Mouse (Mus musculus) liver, embryonic 13.5 days (tissue): ENCODE data around the gene Afap1l2. TPM values are rescaled to one million over a fixed set of nuclear protein-coding genes. Genes with fewer than 3 reads are reported as not detected.

Experiments
- ATAC-seq: fragments of 200-750 bp; cut with Nextera tagmentation; 2 replicates; pipeline ENCODE4 v1.8.0; 2017; ENCODE audit warnings: low read depth, mild to moderate bottlenecking, moderate number of reproducible peaks, moderate library complexity
- DNase-seq: peaks from one replicate; pipeline ENCODE4 v3.0.0; 2022
- H3K27ac ChIP-seq: fragments of 300-500 bp; sonication (generic); 2 replicates; pipeline ENCODE4 v1.5.1; 2015; ENCODE audit warnings: moderate library complexity, mild to moderate bottlenecking, inconsistent platforms
- H3K27me3 ChIP-seq: fragments of 300-500 bp; sonication (generic); 2 replicates; pipeline ENCODE4 v1.6.1; 2015; ENCODE audit warnings: mild to moderate bottlenecking, inconsistent platforms
- H3K36me3 ChIP-seq: fragments of 300-500 bp; sonication (generic); 2 replicates; pipeline ENCODE4 v1.6.1; 2015; ENCODE audit warnings: mild to moderate bottlenecking, inconsistent platforms
- H3K4me1 ChIP-seq: fragments of 300-500 bp; sonication (generic); replicated peaks from 2 replicates; pipeline ENCODE4 v1.6.1; 2015; ENCODE audit warnings: inconsistent platforms
- H3K4me2 ChIP-seq: fragments of 300-500 bp; sonication (generic); 2 replicates; pipeline ENCODE4 v1.6.1; 2015; ENCODE audit warnings: inconsistent platforms, mild to moderate bottlenecking, moderate library complexity
- H3K4me3 ChIP-seq: fragments of 300-500 bp; sonication (generic); replicated peaks from 2 replicates; pipeline ENCODE4 v1.5.1; 2015; ENCODE audit warnings: mild to moderate bottlenecking, inconsistent platforms
- H3K9ac ChIP-seq: fragments of 300-500 bp; sonication (generic); 2 replicates; pipeline ENCODE4 v1.6.1; 2015; ENCODE audit warnings: mild to moderate bottlenecking, inconsistent platforms
- H3K9me3 ChIP-seq: fragments of 300-500 bp; sonication (generic); replicated peaks from 2 replicates; pipeline ENCODE4 v1.6.1; 2016; ENCODE audit warnings: inconsistent platforms
- WGBS: fragments of 180-500 bp; shearing (Covaris S2); methylation state at CpG from one replicate; pipeline ENCODE4 v1.1.7; 2015; ENCODE audit not compliant: insufficient replicate concordance; 5-methylcytosine and 5-hydroxymethylcytosine counted together
- polyA plus RNA-seq: library from polyadenylated mRNA; unstranded; fragments of >200 nt; fragmentation: Nextera tagmentation; extraction: Ambion mirVana; gene quantifications from 2 replicates; pipeline ENCODE4 v1.2.1, GENCODE M21; 2015

Afap1l2 gene
- polyA plus RNA-seq, 1 experiment from 2014 or later: 0.96 TPM

- H3K27me3 ChIP-seq: no peaks in the 10 kb centered on the region
- no peak overlapping the region for H3K27ac ChIP-seq
- H3K9ac ChIP-seq: no peak overlapping the region
- no peak overlapping the region for H3K4me3 ChIP-seq
- no peaks in the 10 kb centered on the region for H3K9me3 ChIP-seq
- DNase-seq (no peak), ATAC-seq (no peak)
- 58% methylated on average over 17 of the region's 17 CpGs for WGBS
- no peaks in the 10 kb centered on the region for H3K4me1 ChIP-seq
- no peak overlapping the region for H3K4me2 ChIP-seq
- no peaks in the 10 kb centered on the region for H3K36me3 ChIP-seq
These were observed 99.4 kb downstream of the Afap1l2 start for GRCm38 (mm10) chr19:56908472-56909270.

- no peaks in the 10 kb centered on the region for H3K27me3 ChIP-seq
- H3K27ac ChIP-seq: no peak overlapping the region
- H3K4me1 ChIP-seq: no peaks in the 10 kb centered on the region
- WGBS: 27% methylated on average over 3 of the region's 3 CpGs
- no peak overlapping the region for H3K4me2 ChIP-seq
- no peak for DNase-seq
- no peak for ATAC-seq
- no peak overlapping the region for H3K4me3 ChIP-seq
- no peaks in the 10 kb centered on the region for H3K36me3 ChIP-seq
- H3K9ac ChIP-seq: no peak overlapping the region
- no peaks in the 10 kb centered on the region for H3K9me3 ChIP-seq
These were observed 100.2 kb downstream of the Afap1l2 start for GRCm38 (mm10) chr19:56907850-56908249.

GRCm38 (mm10) chr19:56905395-56905794, 102.6 kb downstream of the Afap1l2 start:
- no peak for ATAC-seq

GRCm38 (mm10) chr19:56904095-56904494, 103.9 kb downstream of the Afap1l2 start:
- H3K27me3 ChIP-seq: no peaks in the 10 kb centered on the region
- H3K4me1 ChIP-seq: no peaks in the 10 kb centered on the region
- H3K36me3 ChIP-seq: no peaks in the 10 kb centered on the region
- no peak overlapping the region for H3K4me2 ChIP-seq
- no peak overlapping the region for H3K27ac ChIP-seq
- ATAC-seq (no peak), DNase-seq (no peak)
- no peaks in the 10 kb centered on the region for H3K9me3 ChIP-seq
- 31% methylated on average over 3 of the region's 3 CpGs for WGBS
- H3K4me3 ChIP-seq: no peak overlapping the region
- H3K9ac ChIP-seq: no peak overlapping the region

More at GRCm38 (mm10) chr19:56905395-56905794, 102.6 kb downstream of the Afap1l2 start:
- no peak overlapping the region for H3K4me3 ChIP-seq
- H3K4me2 ChIP-seq: no peak overlapping the region
- H3K4me1 ChIP-seq: no peaks in the 10 kb centered on the region
- H3K27me3 ChIP-seq: no peaks in the 10 kb centered on the region
- H3K9ac ChIP-seq: no peak overlapping the region
- WGBS: 71% methylated on average over 7 of the region's 7 CpGs
- no peaks in the 10 kb centered on the region for H3K36me3 ChIP-seq
- H3K9me3 ChIP-seq: no peaks in the 10 kb centered on the region
- DNase-seq: no peak
- H3K27ac ChIP-seq: no peak overlapping the region

- Histone ChIP-seq H3K4me1 (no peaks in the 10 kb centered on the region), H3K4me3 (no peak overlapping the region), H3K4me2 (no peak overlapping the region), H3K9ac (no peak overlapping the region), H3K36me3 (no peaks in the 10 kb centered on the region), H3K9me3 (no peaks in the 10 kb centered on the region), H3K27ac (no peak overlapping the region), H3K27me3 (no peaks in the 10 kb centered on the region)
- ATAC-seq (no peak), DNase-seq (no peak)
- WGBS: 78% methylated on average over 16 of the region's 16 CpGs
These were observed 110.4 kb downstream of the Afap1l2 start for GRCm38 (mm10) chr19:56897654-56898053.

- Histone ChIP-seq H3K36me3 (no peaks in the 10 kb centered on the region), H3K27ac (no peak overlapping the region), H3K27me3 (no peaks in the 10 kb centered on the region), H3K4me2 (no peak overlapping the region), H3K9ac (no peak overlapping the region), H3K4me3 (no peak overlapping the region), H3K4me1 (no peaks in the 10 kb centered on the region), H3K9me3 (no peaks in the 10 kb centered on the region)
- DNase-seq (no peak), ATAC-seq (no peak)
- 55% methylated on average over 5 of the region's 5 CpGs for WGBS
These were observed 114.7 kb downstream of the Afap1l2 start for GRCm38 (mm10) chr19:56893326-56893725.

- 64% methylated on average over 5 of the region's 5 CpGs for WGBS
- H3K4me3 ChIP-seq: no peak overlapping the region
- no peak overlapping the region for H3K9ac ChIP-seq
- no peaks in the 10 kb centered on the region for H3K9me3 ChIP-seq
- no peaks in the 10 kb centered on the region for H3K36me3 ChIP-seq
- no peaks in the 10 kb centered on the region for H3K27me3 ChIP-seq
- no peaks in the 10 kb centered on the region for H3K4me1 ChIP-seq
- ATAC-seq: no peak
- DNase-seq: no peak
- H3K27ac ChIP-seq: no peak overlapping the region
- no peak overlapping the region for H3K4me2 ChIP-seq
These were observed 115.4 kb downstream of the Afap1l2 start for GRCm38 (mm10) chr19:56892586-56892985.

GRCm38 (mm10) chr19:56891438-56891837, 116.6 kb downstream of the Afap1l2 start:
- Histone ChIP-seq H3K9me3 (no peaks in the 10 kb centered on the region), H3K27me3 (no peaks in the 10 kb centered on the region), H3K4me3 (no peak overlapping the region), H3K36me3 (no peaks in the 10 kb centered on the region), H3K9ac (no peak overlapping the region), H3K27ac (no peak overlapping the region), H3K4me2 (no peak overlapping the region), H3K4me1 (no peaks in the 10 kb centered on the region)
- ATAC-seq (no peak), DNase-seq (no peak)
- 43% methylated on average over 2 of the region's 2 CpGs for WGBS

- no peak overlapping the region for H3K4me3 ChIP-seq
- H3K36me3 ChIP-seq: no peaks in the 10 kb centered on the region
- no peak overlapping the region for H3K9ac ChIP-seq
- H3K27me3 ChIP-seq: 0 out of 2 replicates have a peak, but pooled peaks cover under 1% of the 10 kb centered on the region
- H3K4me2 ChIP-seq: no peak overlapping the region
- H3K9me3 ChIP-seq: no peaks in the 10 kb centered on the region
- no peak for DNase-seq
- H3K27ac ChIP-seq: no peak overlapping the region
- H3K4me1 ChIP-seq: no peaks in the 10 kb centered on the region
- no peak for ATAC-seq
- 69% methylated on average over 5 of the region's 5 CpGs for whole genome bisulfite sequencing
These were observed 119.4 kb downstream of the Afap1l2 start for GRCm38 (mm10) chr19:56888654-56889053.

- H3K27ac ChIP-seq: no peak overlapping the region
- H3K9me3 ChIP-seq: no peaks in the 10 kb centered on the region
- peaks cover 5% of the 10 kb centered on the region; the same call in 1 of the 2 replicates for H3K27me3 ChIP-seq
- no peak overlapping the region for H3K4me3 ChIP-seq
- H3K36me3 ChIP-seq: no peaks in the 10 kb centered on the region
- WGBS: 68% methylated on average over 10 of the region's 10 CpGs
- no peak overlapping the region for H3K9ac ChIP-seq
- ATAC-seq: no peak
- no peaks in the 10 kb centered on the region for H3K4me1 ChIP-seq
- no peak for DNase-seq
- H3K4me2 ChIP-seq: no peak overlapping the region
These were observed 120.1 kb downstream of the Afap1l2 start for GRCm38 (mm10) chr19:56887879-56888278.

GRCm38 (mm10) chr19:56877364-56877763, 130.7 kb downstream of the Afap1l2 start:
- peaks cover 84% of the 10 kb centered on the region for H3K27me3 ChIP-seq
- DNase-seq (no peak), ATAC-seq (no peak)
- H3K4me1 ChIP-seq: peaks cover 7% of the 10 kb centered on the region
- H3K9me3 ChIP-seq: no peaks in the 10 kb centered on the region
- WGBS: 61% methylated on average over 6 of the region's 6 CpGs
- no peak overlapping the region for H3K9ac ChIP-seq
- no peak overlapping the region for H3K4me2 ChIP-seq
- no peak overlapping the region for H3K27ac ChIP-seq
- no peaks in the 10 kb centered on the region for H3K36me3 ChIP-seq
- H3K4me3 ChIP-seq: no peak overlapping the region
